Mouse (Mus musculus): ENCODE results near the gene Wdr93. TPM values are rescaled to one million over a fixed set of nuclear protein-coding genes. Genes with fewer than 3 reads are reported as not detected.
"Not testable (repeated sequence)": the region's sequence is repeated elsewhere in the genome, so short reads cannot be mapped to it uniquely, and the experiment has no call there.

Gene Wdr93
- polyA plus RNA-seq, 1 experiment from 2014 or later, result 1.6 TPM

- DNase-seq (ENCODE audit: low spot score) (peak; percentile 85), ATAC-seq (peak; percentile 82)
- Histone ChIP-seq H3K27me3 (replicated peaks; ENCODE audit: insufficient read depth, low read length) (no peaks in the 10 kb centered on the region), H3K4me2 (replicated peaks; ENCODE audit: low read depth, low read length) (peak overlapping the region; percentile 64), H3K4me3 (ENCODE audit: low read depth, low read length) (peak overlapping the region; percentile 33), H3K4me1 (ENCODE audit: insufficient read depth, low read depth, low read length) (no peaks in the 10 kb centered on the region), H3K36me3 (ENCODE audit: insufficient read depth, low read length) (no peaks in the 10 kb centered on the region), H3K9me3 (ENCODE audit: low read length) (no peaks in the 10 kb centered on the region), H3K27ac (ENCODE audit: low read length) (no peak overlapping the region), H3K9ac (replicated peaks; ENCODE audit: low read depth) (0 out of 2 replicates have a peak overlapping the region, but pooled peaks have one; percentile 12)
- TF ChIP-seq EP300 (IDR thresholded peaks at IDR 0.05) (no peak), CTCF (IDR thresholded peaks at IDR 0.05) (peak; percentile 91)
- WGBS, result 23% methylated on average over 16 of the region's 16 CpGs
Observed at GRCm38 (mm10) chr7:79780647-79781626, 38.0 kb downstream of the Wdr93 start.

GRCm38 (mm10) chr7:79781826-79782515, 39.0 kb downstream of the Wdr93 start:
- H3K27me3 ChIP-seq (replicated peaks; ENCODE audit: insufficient read depth, low read length), result no peaks in the 10 kb centered on the region
- no peaks in the 10 kb centered on the region for H3K4me1 ChIP-seq (ENCODE audit: insufficient read depth, low read depth, low read length)
- no peaks in the 10 kb centered on the region for H3K9me3 ChIP-seq (ENCODE audit: low read length)
- DNase-seq (ENCODE audit: low spot score) (no peak), ATAC-seq (no peak)
- no peak overlapping the region for H3K9ac ChIP-seq (replicated peaks; ENCODE audit: low read depth)
- H3K4me3 ChIP-seq (ENCODE audit: low read depth, low read length), result no peak overlapping the region
- TF ChIP-seq EP300 (IDR thresholded peaks at IDR 0.05) (no peak), CTCF (IDR thresholded peaks at IDR 0.05) (no peak)
- no peak overlapping the region for H3K27ac ChIP-seq (ENCODE audit: low read length)
- H3K4me2 ChIP-seq (replicated peaks; ENCODE audit: low read depth, low read length), result no peak overlapping the region
- no peaks in the 10 kb centered on the region for H3K36me3 ChIP-seq (ENCODE audit: insufficient read depth, low read length)
- 68% methylated on average over 11 of the region's 11 CpGs for WGBS

- no peak overlapping the region for H3K4me3 ChIP-seq (ENCODE audit: low read depth, low read length)
- H3K27me3 ChIP-seq (replicated peaks; ENCODE audit: insufficient read depth, low read length), result no peaks in the 10 kb centered on the region
- no peak overlapping the region for H3K4me2 ChIP-seq (replicated peaks; ENCODE audit: low read depth, low read length)
- H3K9me3 ChIP-seq (ENCODE audit: low read length), result no peaks in the 10 kb centered on the region
- DNase-seq (ENCODE audit: low spot score) (no peak), ATAC-seq (no peak)
- TF ChIP-seq CTCF (IDR thresholded peaks at IDR 0.05) (no peak), EP300 (IDR thresholded peaks at IDR 0.05) (no peak)
- H3K9ac ChIP-seq (replicated peaks; ENCODE audit: low read depth), result no peak overlapping the region
- H3K4me1 ChIP-seq (ENCODE audit: insufficient read depth, low read depth, low read length), result no peaks in the 10 kb centered on the region
- no peaks in the 10 kb centered on the region for H3K36me3 ChIP-seq (ENCODE audit: insufficient read depth, low read length)
- WGBS, result 76% methylated on average over 2 of the region's 2 CpGs
- no peak overlapping the region for H3K27ac ChIP-seq (ENCODE audit: low read length)
Observed at GRCm38 (mm10) chr7:79782516-79782855, 39.5 kb downstream of the Wdr93 start.

- ATAC-seq (peak; percentile 41), DNase-seq (ENCODE audit: low spot score) (peak; percentile 80)
- no peak overlapping the region for H3K9ac ChIP-seq (replicated peaks; ENCODE audit: low read depth)
- H3K27me3 ChIP-seq (replicated peaks; ENCODE audit: insufficient read depth, low read length), result peaks cover 7% of the 10 kb centered on the region; the same call in 1 of the 2 replicates
- H3K9me3 ChIP-seq (ENCODE audit: low read length), result no peaks in the 10 kb centered on the region
- no peak overlapping the region for H3K4me3 ChIP-seq (ENCODE audit: low read depth, low read length)
- WGBS, result 22% methylated on average over 6 of the region's 6 CpGs
- H3K4me1 ChIP-seq (ENCODE audit: insufficient read depth, low read depth, low read length), result no peaks in the 10 kb centered on the region
- no peaks in the 10 kb centered on the region for H3K36me3 ChIP-seq (ENCODE audit: insufficient read depth, low read length)
- no peak overlapping the region for H3K4me2 ChIP-seq (replicated peaks; ENCODE audit: low read depth, low read length)
- TF ChIP-seq CTCF (IDR thresholded peaks at IDR 0.05) (peak; percentile 83), EP300 (IDR thresholded peaks at IDR 0.05) (no peak)
- H3K27ac ChIP-seq (ENCODE audit: low read length), result no peak overlapping the region
Observed at GRCm38 (mm10) chr7:79786295-79786694, 43.3 kb downstream of the Wdr93 start.

- H3K27me3 ChIP-seq (replicated peaks; ENCODE audit: insufficient read depth, low read length), result peaks cover 34% of the 10 kb centered on the region
- H3K4me3 ChIP-seq (ENCODE audit: low read depth, low read length); H3K4me1 ChIP-seq (ENCODE audit: insufficient read depth, low read depth, low read length); H3K4me2 ChIP-seq (replicated peaks; ENCODE audit: low read depth, low read length); ATAC-seq; H3K36me3 ChIP-seq (ENCODE audit: insufficient read depth, low read length); H3K27ac ChIP-seq (ENCODE audit: low read length); H3K9ac ChIP-seq (replicated peaks; ENCODE audit: low read depth); DNase-seq (ENCODE audit: low spot score); H3K9me3 ChIP-seq (ENCODE audit: low read length): not testable (repeated sequence)
- 46% methylated on average over 2 of the region's 2 CpGs for WGBS
Observed at GRCm38 (mm10) chr7:79789812-79790211, 46.8 kb downstream of the Wdr93 start.

GRCm38 (mm10) chr7:79792635-79793421, 49.9 kb downstream of the Wdr93 start:
- Histone ChIP-seq H3K9me3 (ENCODE audit: low read length) (no peaks in the 10 kb centered on the region), H3K36me3 (ENCODE audit: insufficient read depth, low read length) (no peaks in the 10 kb centered on the region), H3K9ac (replicated peaks; ENCODE audit: low read depth) (no peak overlapping the region), H3K4me2 (replicated peaks; ENCODE audit: low read depth, low read length) (peak overlapping the region; percentile 53), H3K4me3 (ENCODE audit: low read depth, low read length) (peak overlapping the region; percentile 33), H3K27ac (ENCODE audit: low read length) (no peak overlapping the region), H3K4me1 (ENCODE audit: insufficient read depth, low read depth, low read length) (no peaks in the 10 kb centered on the region), H3K27me3 (replicated peaks; ENCODE audit: insufficient read depth, low read length) (peaks cover 34% of the 10 kb centered on the region)
- TF ChIP-seq CTCF (IDR thresholded peaks at IDR 0.05) (peak; percentile 70), EP300 (IDR thresholded peaks at IDR 0.05) (no peak)
- DNase-seq (ENCODE audit: low spot score) (peak; percentile 32), ATAC-seq (peak; percentile 47)
- 1% methylated on average over 75 of the region's 80 CpGs for WGBS

Measured in lung, postnatal 0 days (tissue).